Mouse (Mus musculus) Patski (cell line): ENCODE measurements at regions not wholly inside any gene's neighbourhood (a gene's known extent, or its start where the extent isn't known, plus 50 kb on each side); places are given as distances from the start of the nearest gene placed in this dataset.

Experiments used
- ATAC-seq: fragments of 100-300 bp; one replicate; pipeline ENCODE4 v1.8.0; 2021
- CTCF ChIA-PET: fragments of 350-600 bp; sonication (Branson Sonifier 250); formaldehyde crosslinking; loops from one replicate; lab custom pipeline; 2022; ENCODE audit warnings: inconsistent platforms; lab: Charles Lee
- POLR2A ChIA-PET: fragments of 350-600 bp; sonication (Branson Sonifier 250); formaldehyde crosslinking; loops from one replicate; lab custom pipeline; 2022; ENCODE audit warnings: antibody characterized with exemption, inconsistent platforms; lab: Charles Lee
- DNase-seq: peaks from one replicate; pipeline ENCODE4 v3.0.0-alpha.2; 2011; ENCODE audit warnings: low read depth, low spot score
- H3K27me3 ChIP-seq: fragments of 371-371 bp; one replicate; pipeline ENCODE4 v1.5.1; 2021
- CTCF ChIP-seq: fragments of 100-300 bp; IDR thresholded peaks from one replicate; pipeline ENCODE4 v1.5.1; 2021
- in situ Hi-C: fragments of 300-500 bp; cut with MboI; formaldehyde crosslinking; loops from 3 replicates; pipeline ENCODE4 v1.11.1; 2018; ENCODE audit warnings: low pct_unique_long_range_greater_than_20kb, mixed read lengths

DNA sequence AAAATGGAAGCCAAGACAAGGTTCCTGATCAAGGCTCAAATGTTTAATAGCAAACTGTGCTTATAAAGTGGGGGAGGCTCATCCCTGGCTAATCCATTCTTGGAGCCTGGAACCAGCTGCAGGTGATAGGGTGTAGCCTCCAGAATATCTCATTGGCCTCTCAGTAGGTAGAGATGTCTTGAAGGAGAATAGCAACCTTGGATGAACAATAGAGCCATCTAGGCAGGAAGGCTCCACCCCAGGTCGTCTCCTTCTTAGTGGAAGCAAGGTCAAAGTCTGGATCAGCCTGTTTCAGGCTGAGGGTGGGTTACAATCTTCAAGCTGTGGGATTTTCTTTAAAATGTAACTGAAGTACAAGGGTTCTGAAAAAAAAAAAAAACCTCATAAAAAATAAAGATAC lies 63.9 kb upstream of the Esp8 start:
- H3K27me3 ChIP-seq: no peaks in the 10 kb centered on the region
- in situ Hi-C loops: no loop called here
- CTCF ChIA-PET: no interaction called here
- TF ChIP-seq CTCF: no peak
- DNase-seq (no peak), ATAC-seq (no peak)
- POLR2A ChIA-PET: no interaction called here

- peak; percentile 23 for TF ChIP-seq CTCF
- ATAC-seq (no peak), DNase-seq (no peak)
- in situ Hi-C loops: no loop called here
- ChIA-PET CTCF (no interaction called here), POLR2A (no interaction called here)
- no peaks in the 10 kb centered on the region for H3K27me3 ChIP-seq
Observed at GRCm38 (mm10) chr17:40430446-40430845, 89.4 kb upstream of the Esp8 start.

DNA sequence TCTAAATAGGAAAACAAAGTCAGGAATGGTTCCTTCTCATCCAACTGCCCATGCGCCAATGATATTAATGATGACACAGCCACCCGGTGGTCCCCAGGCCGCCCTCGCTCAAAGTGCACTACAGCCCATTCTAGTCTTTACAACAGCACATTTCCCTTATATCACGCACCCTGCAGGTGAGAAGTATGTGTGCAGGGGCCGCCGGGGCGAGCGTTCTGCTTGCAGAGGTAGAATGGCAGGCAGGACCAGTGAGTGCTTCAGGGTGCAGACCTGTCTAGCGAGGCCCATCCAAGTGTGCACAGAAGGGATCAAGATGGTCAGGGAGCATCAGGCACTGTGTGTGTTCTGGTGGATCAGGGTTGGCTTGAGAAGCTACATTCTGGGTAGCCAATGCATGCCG lies 99.6 kb upstream of the Crisp1 start:
- no peak for TF ChIP-seq CTCF
- in situ Hi-C loops: no loop called here
- no peaks in the 10 kb centered on the region for H3K27me3 ChIP-seq
- ATAC-seq: no peak
- ChIA-PET CTCF (no interaction called here), POLR2A (no interaction called here)
- DNase-seq: no peak

DNA sequence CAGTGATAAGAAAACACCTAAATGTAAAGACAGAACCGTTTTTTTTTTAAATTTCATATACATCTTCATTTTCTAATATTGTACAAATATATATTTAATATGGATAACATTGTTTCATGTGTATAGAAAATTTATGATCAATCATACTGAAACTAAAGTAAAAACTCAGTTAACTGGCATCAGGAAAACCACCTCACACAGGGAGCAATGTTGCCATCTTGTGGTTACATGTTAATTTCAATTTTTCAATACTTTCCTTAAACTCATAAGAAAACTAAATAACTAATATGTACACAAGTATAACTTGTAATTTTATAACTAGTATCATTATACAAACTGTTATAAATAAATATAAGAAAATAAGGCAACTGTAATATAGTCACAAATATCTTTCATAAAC lies 65.6 kb upstream of the Crisp1 start:
- in situ Hi-C loops: loop anchor here (25.0 kb wide), 2 partner anchors 172 to 497 kb away; partner anchors contain the start of gene Pgk2
- ChIA-PET POLR2A (no interaction called here), CTCF (no interaction called here)
- peak; percentile 35 for TF ChIP-seq CTCF
- H3K27me3 ChIP-seq: no peaks in the 10 kb centered on the region
- DNase-seq: no peak
- ATAC-seq: no peak

DNA sequence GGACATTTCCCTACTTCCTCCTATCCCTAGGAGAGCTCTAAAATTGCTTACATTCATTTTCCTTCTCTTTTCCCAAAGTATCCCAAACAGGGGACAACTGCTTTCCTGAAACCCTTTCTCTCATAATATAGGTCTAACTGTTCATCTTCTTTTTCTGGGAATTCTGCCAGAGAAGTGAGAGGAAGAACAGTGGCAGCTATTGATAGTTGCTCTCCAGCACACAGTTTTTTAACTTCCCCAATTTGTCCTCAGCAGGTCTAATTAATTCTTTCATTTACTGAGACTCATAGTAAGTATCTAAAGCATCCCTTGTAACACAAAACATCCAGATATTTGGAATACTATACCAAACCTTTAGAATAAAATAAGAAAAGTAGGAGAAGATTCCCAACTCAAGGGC lies 53.7 kb upstream of the Crisp1 start:
- in situ Hi-C loops: no loop called here
- H3K27me3 ChIP-seq: no peaks in the 10 kb centered on the region
- ATAC-seq: no peak
- CTCF ChIA-PET: interaction anchor here (1.4 kb wide), 1 partner anchor 25 kb away, joined by 3 read pairs; no protein-coding TSS in a partner anchor
- DNase-seq: no peak
- POLR2A ChIA-PET: no interaction called here
- TF ChIP-seq CTCF: no peak
